Comparison of ENCODE assay signal across 7 mouse cellular contexts in genomic region chr7:34233909-34234609, GRCm38 (mm10). TPM values are rescaled to one million over a fixed set of nuclear protein-coding genes. Genes with fewer than 3 reads are reported as not detected.
A peak's percentile ranks its signal among the peaks of the same experiment; 100 is the strongest.
DNase-seq lines count a peak whose midpoint lies in the region; ATAC-seq lines count a peak whose summit lies in the region.

No protein-coding gene starts in this region.

- H3K9ac ChIP-seq in intestine, embryonic 16.5 days (ENCODE audit: low read depth, low read length): peak overlapping the region; percentile 73
- peak overlapping the region; percentile 64 for H3K9ac ChIP-seq in midbrain, embryonic 11.5 days (ENCODE audit: low read length)

- peaks cover 11% of the 10 kb centered on the region for H3K36me3 ChIP-seq in intestine, embryonic 16.5 days (ENCODE audit: control insufficient read depth, insufficient read depth, low read length)
- H3K36me3 ChIP-seq in midbrain, embryonic 11.5 days (ENCODE audit: control insufficient read depth, insufficient read depth, low read length): peaks cover 4% of the 10 kb centered on the region; the same call in 1 of the 2 replicates

- ATAC-seq in intestine, embryonic 16.5 days: peak; percentile 92
- ATAC-seq in midbrain, embryonic 11.5 days (ENCODE audit: low FRiP score): peak; percentile 92

- peak overlapping the region; percentile 41 for H3K4me3 ChIP-seq in intestine, embryonic 16.5 days (ENCODE audit: low read length)
- peak overlapping the region; percentile 44 for H3K4me3 ChIP-seq in midbrain, embryonic 11.5 days (ENCODE audit: low read depth, low read length)

- peak overlapping the region; percentile 78 for H3K4me2 ChIP-seq in intestine, embryonic 16.5 days (ENCODE audit: low read depth, low read length)
- peak overlapping the region; percentile 55 for H3K4me2 ChIP-seq in midbrain, embryonic 11.5 days

- under 1% methylated on average over 46 of the region's 46 CpGs for WGBS in intestine, embryonic 16.5 days
- WGBS in midbrain, embryonic 11.5 days: under 1% methylated on average over 46 of the region's 46 CpGs

- peaks cover 12% of the 10 kb centered on the region; the same call in 1 of the 2 replicates for H3K4me1 ChIP-seq in intestine, embryonic 16.5 days (ENCODE audit: control insufficient read depth, insufficient read depth, low read length)
- H3K4me1 ChIP-seq in midbrain, embryonic 11.5 days (ENCODE audit: control insufficient read depth, insufficient read depth, low read length): peaks cover 8% of the 10 kb centered on the region

- DNase-seq in adrenal gland, adult 8-10 months: peak; percentile 99
- peak; percentile 100 for DNase-seq in embryo, embryonic 9.5 days (ENCODE audit: extremely low spot score)
- DNase-seq in gastrocnemius, postnatal 4 days (ENCODE audit: low spot score in 2 of 2): peak; percentile 96 to 97
- peak; percentile 100 for DNase-seq in left cerebral cortex, postnatal 36 days (ENCODE audit: low spot score in 2 of 2)
- DNase-seq in midbrain, embryonic 11.5 days (ENCODE audit: low spot score, missing footprints): peak; percentile 99
- DNase-seq in skeletal muscle tissue, adult 2 months (ENCODE audit: low read depth, low spot score): peak; percentile 98

- no peaks in the 10 kb centered on the region for H3K27me3 ChIP-seq in intestine, embryonic 16.5 days (replicated peaks; ENCODE audit: control insufficient read depth, insufficient read depth, low read length)
- H3K27me3 ChIP-seq in midbrain, embryonic 11.5 days (ENCODE audit: control insufficient read depth, insufficient read depth, low read length): no peaks in the 10 kb centered on the region

- no peaks in the 10 kb centered on the region for H3K9me3 ChIP-seq in intestine, embryonic 16.5 days (ENCODE audit: control insufficient read depth, low read length)
- no peaks in the 10 kb centered on the region for H3K9me3 ChIP-seq in midbrain, embryonic 11.5 days (ENCODE audit: control insufficient read depth, low read length)

- H3K27ac ChIP-seq in intestine, embryonic 16.5 days (ENCODE audit: low read length): peak overlapping the region; percentile 82
- H3K27ac ChIP-seq in midbrain, embryonic 11.5 days (ENCODE audit: low read depth, low read length): peak overlapping the region; percentile 55

- intact Hi-C loops in left cerebral cortex, postnatal 36 days (cut with DNase I): no loop called here

RNA-seq across cellular contexts. Expression of gene Gpi1, which starts 3.9 kb away (rescaled TPM):
- 100 to 1,000 TPM; 226 to 338 (median 277) TPM for total RNA-seq in adrenal gland, adult 8-10 months (2022)
- 100 to 1,000 TPM; 799 to 899 TPM for total RNA-seq in gastrocnemius, postnatal 4 days (2021)
- 448 and 487 TPM in 2 replicates for polyA plus RNA-seq in intestine, embryonic 16.5 days (2015; fragmentation: Nextera tagmentation; extraction: Ambion mirVana)
- total RNA-seq in left cerebral cortex, postnatal 36 days (2021): 100 to 1,000 TPM; 657 to 689 TPM
- 277 and 282 TPM in 2 replicates for polyA plus RNA-seq in midbrain, embryonic 11.5 days (2014; fragmentation: Nextera tagmentation; extraction: Ambion mirVana)

RNA-seq across cellular contexts. Expression of gene Gm6096, which starts 16.8 kb away (rescaled TPM):
- total RNA-seq in adrenal gland, adult 8-10 months (2022): not detected
- not detected for total RNA-seq in gastrocnemius, postnatal 4 days (2021)
- not detected in 2 replicates for polyA plus RNA-seq in intestine, embryonic 16.5 days (2015; fragmentation: Nextera tagmentation; extraction: Ambion mirVana)
- total RNA-seq in left cerebral cortex, postnatal 36 days (2021): not detected
- 0.44 TPM in 1 of 2 replicates, not detected in the other for polyA plus RNA-seq in midbrain, embryonic 11.5 days (2014; fragmentation: Nextera tagmentation; extraction: Ambion mirVana)

RNA-seq across cellular contexts. Expression of gene Pdcd2l, which starts 37.6 kb away (rescaled TPM):
- 10 to 100 TPM; 25.7 to 30.3 (median 27.0) TPM for total RNA-seq in adrenal gland, adult 8-10 months (2022)
- total RNA-seq in gastrocnemius, postnatal 4 days (2021): 10 to 100 TPM; 22.6 to 23.8 TPM
- 50.6 and 63.3 TPM in 2 replicates for polyA plus RNA-seq in intestine, embryonic 16.5 days (2015; fragmentation: Nextera tagmentation; extraction: Ambion mirVana)
- 10 to 100 TPM; 20.2 to 24.1 TPM for total RNA-seq in left cerebral cortex, postnatal 36 days (2021)
- 63.0 and 68.3 TPM in 2 replicates for polyA plus RNA-seq in midbrain, embryonic 11.5 days (2014; fragmentation: Nextera tagmentation; extraction: Ambion mirVana)

Comparison
In these comparisons a context has a peak if more than half of its experiments do, and no peak if none do; other contexts are left out.
1. Peak in every context shown above with its lines: DNase-seq, ATAC-seq, H3K4me3 ChIP-seq and H3K27ac ChIP-seq.